Mouse (Mus musculus): Measurements from ENCODE around the gene Enpp1. TPM values are rescaled to one million over a fixed set of nuclear protein-coding genes. Genes with fewer than 3 reads are reported as not detected.
"Not testable (repeated sequence)": the region's sequence is repeated elsewhere in the genome, so short reads cannot be mapped to it uniquely, and the experiment has no call there.

The Enpp1 gene
- polyA plus RNA-seq, 1 experiment from 2014 or later, result 2.5 TPM

- H3K4me3 ChIP-seq (ENCODE audit: low read depth, low read length), result no peak overlapping the region
- H3K9ac ChIP-seq (ENCODE audit: low read length), result no peak overlapping the region
- H3K4me2 ChIP-seq (ENCODE audit: low read depth, severe bottlenecking), result no peak overlapping the region
- DNase-seq (ENCODE audit: low spot score), result no peak
- no peak overlapping the region for H3K27ac ChIP-seq (replicated peaks; ENCODE audit: low read depth, low read length)
- no peak for ATAC-seq (ENCODE audit: insufficient number of reproducible peaks, low FRiP score, low TSS enrichment, low read depth)
- H3K27me3 ChIP-seq (ENCODE audit: control insufficient read depth, insufficient read depth, low read length), result no peaks in the 10 kb centered on the region
- no peaks in the 10 kb centered on the region for H3K9me3 ChIP-seq (ENCODE audit: control insufficient read depth, low read length)
- 86% methylated on average over 9 of the region's 9 CpGs for WGBS
- 0 out of 2 replicates have a peak, but pooled peaks cover 2% of the 10 kb centered on the region for H3K4me1 ChIP-seq (ENCODE audit: control insufficient read depth, insufficient read depth, low read length)
- no peaks in the 10 kb centered on the region for H3K36me3 ChIP-seq (ENCODE audit: control insufficient read depth, insufficient read depth, low read length)
These were observed 83.5 kb downstream of the Enpp1 start for GRCm38 (mm10) chr10:24628466-24628865.

GRCm38 (mm10) chr10:24627262-24627661, 84.7 kb downstream of the Enpp1 start:
- DNase-seq (ENCODE audit: low spot score), result no peak
- H3K27ac ChIP-seq (replicated peaks; ENCODE audit: low read depth, low read length), result no peak overlapping the region
- 60% methylated on average over 12 of the region's 12 CpGs for WGBS
- 0 out of 2 replicates have a peak, but pooled peaks cover 2% of the 10 kb centered on the region for H3K4me1 ChIP-seq (ENCODE audit: control insufficient read depth, insufficient read depth, low read length)
- H3K4me3 ChIP-seq (ENCODE audit: low read depth, low read length), result no peak overlapping the region
- H3K9me3 ChIP-seq (ENCODE audit: control insufficient read depth, low read length), result no peaks in the 10 kb centered on the region
- no peak for ATAC-seq (ENCODE audit: insufficient number of reproducible peaks, low FRiP score, low TSS enrichment, low read depth)
- H3K9ac ChIP-seq (ENCODE audit: low read length), result no peak overlapping the region
- H3K27me3 ChIP-seq (ENCODE audit: control insufficient read depth, insufficient read depth, low read length), result no peaks in the 10 kb centered on the region
- H3K36me3 ChIP-seq (ENCODE audit: control insufficient read depth, insufficient read depth, low read length), result no peaks in the 10 kb centered on the region
- H3K4me2 ChIP-seq (ENCODE audit: low read depth, severe bottlenecking), result no peak overlapping the region

GRCm38 (mm10) chr10:24625060-24625701, 86.8 kb downstream of the Enpp1 start:
- peak overlapping the region; percentile 20; the same call in 1 of the 2 replicates for H3K4me2 ChIP-seq (ENCODE audit: low read depth, severe bottlenecking)
- no peak overlapping the region for H3K9ac ChIP-seq (ENCODE audit: low read length)
- ATAC-seq (ENCODE audit: insufficient number of reproducible peaks, low FRiP score, low TSS enrichment, low read depth) (no peak), DNase-seq (ENCODE audit: low spot score) (peak; percentile 97)
- no peaks in the 10 kb centered on the region for H3K36me3 ChIP-seq (ENCODE audit: control insufficient read depth, insufficient read depth, low read length)
- H3K27ac ChIP-seq (replicated peaks; ENCODE audit: low read depth, low read length), result no peak overlapping the region
- no peaks in the 10 kb centered on the region for H3K9me3 ChIP-seq (ENCODE audit: control insufficient read depth, low read length)
- WGBS, result 42% methylated on average over 24 of the region's 24 CpGs
- H3K4me3 ChIP-seq (ENCODE audit: low read depth, low read length), result no peak overlapping the region
- H3K4me1 ChIP-seq (ENCODE audit: control insufficient read depth, insufficient read depth, low read length), result 0 out of 2 replicates have a peak, but pooled peaks cover 2% of the 10 kb centered on the region
- no peaks in the 10 kb centered on the region for H3K27me3 ChIP-seq (ENCODE audit: control insufficient read depth, insufficient read depth, low read length)

- Histone ChIP-seq H3K9ac (ENCODE audit: low read length) (no peak overlapping the region), H3K9me3 (ENCODE audit: control insufficient read depth, low read length) (no peaks in the 10 kb centered on the region), H3K4me3 (ENCODE audit: low read depth, low read length) (no peak overlapping the region), H3K27ac (replicated peaks; ENCODE audit: low read depth, low read length) (no peak overlapping the region), H3K4me1 (ENCODE audit: control insufficient read depth, insufficient read depth, low read length) (0 out of 2 replicates have a peak, but pooled peaks cover 2% of the 10 kb centered on the region), H3K4me2 (ENCODE audit: low read depth, severe bottlenecking) (no peak overlapping the region), H3K36me3 (ENCODE audit: control insufficient read depth, insufficient read depth, low read length) (no peaks in the 10 kb centered on the region), H3K27me3 (ENCODE audit: control insufficient read depth, insufficient read depth, low read length) (no peaks in the 10 kb centered on the region)
- ATAC-seq (ENCODE audit: insufficient number of reproducible peaks, low FRiP score, low TSS enrichment, low read depth) (no peak), DNase-seq (ENCODE audit: low spot score) (peak; percentile 83)
- WGBS, result 29% methylated on average over 7 of the region's 7 CpGs
These were observed 89.4 kb downstream of the Enpp1 start for GRCm38 (mm10) chr10:24622586-24622985.

- ATAC-seq (ENCODE audit: insufficient number of reproducible peaks, low FRiP score, low TSS enrichment, low read depth) (no peak), DNase-seq (ENCODE audit: low spot score) (peak; percentile 83)
- H3K27ac ChIP-seq (replicated peaks; ENCODE audit: low read depth, low read length), result no peak overlapping the region
- no peaks in the 10 kb centered on the region for H3K36me3 ChIP-seq (ENCODE audit: control insufficient read depth, insufficient read depth, low read length)
- no peaks in the 10 kb centered on the region for H3K27me3 ChIP-seq (ENCODE audit: control insufficient read depth, insufficient read depth, low read length)
- WGBS, result 44% methylated on average over 9 of the region's 9 CpGs
- no peaks in the 10 kb centered on the region for H3K9me3 ChIP-seq (ENCODE audit: control insufficient read depth, low read length)
- H3K4me3 ChIP-seq (ENCODE audit: low read depth, low read length), result no peak overlapping the region
- no peak overlapping the region for H3K4me2 ChIP-seq (ENCODE audit: low read depth, severe bottlenecking)
- no peak overlapping the region for H3K9ac ChIP-seq (ENCODE audit: low read length)
- no peaks in the 10 kb centered on the region for H3K4me1 ChIP-seq (ENCODE audit: control insufficient read depth, insufficient read depth, low read length)
These were observed 90.4 kb downstream of the Enpp1 start for GRCm38 (mm10) chr10:24621572-24621971.

- WGBS, result 94% methylated on average over 1 of the region's 1 CpGs
- not testable (repeated sequence) for ATAC-seq (ENCODE audit: insufficient number of reproducible peaks, low FRiP score, low TSS enrichment, low read depth); DNase-seq (ENCODE audit: low spot score)
These were observed 95.4 kb downstream of the Enpp1 start for GRCm38 (mm10) chr10:24616572-24616971.

GRCm38 (mm10) chr10:24615799-24616198, 96.2 kb downstream of the Enpp1 start:
- 89% methylated on average over 6 of the region's 6 CpGs for WGBS

More at GRCm38 (mm10) chr10:24616572-24616971, 95.4 kb downstream of the Enpp1 start:
- not testable (repeated sequence) for H3K9me3 ChIP-seq (ENCODE audit: control insufficient read depth, low read length); H3K9ac ChIP-seq (ENCODE audit: low read length); H3K4me1 ChIP-seq (ENCODE audit: control insufficient read depth, insufficient read depth, low read length); H3K27me3 ChIP-seq (ENCODE audit: control insufficient read depth, insufficient read depth, low read length); H3K4me2 ChIP-seq (ENCODE audit: low read depth, severe bottlenecking); H3K27ac ChIP-seq (replicated peaks; ENCODE audit: low read depth, low read length); H3K36me3 ChIP-seq (ENCODE audit: control insufficient read depth, insufficient read depth, low read length); H3K4me3 ChIP-seq (ENCODE audit: low read depth, low read length)

GRCm38 (mm10) chr10:24614726-24615125, 97.2 kb downstream of the Enpp1 start:
- Histone ChIP-seq H3K9ac (ENCODE audit: low read length) (no peak overlapping the region), H3K27me3 (ENCODE audit: control insufficient read depth, insufficient read depth, low read length) (no peaks in the 10 kb centered on the region), H3K4me3 (ENCODE audit: low read depth, low read length) (no peak overlapping the region), H3K4me2 (ENCODE audit: low read depth, severe bottlenecking) (no peak overlapping the region), H3K36me3 (ENCODE audit: control insufficient read depth, insufficient read depth, low read length) (no peaks in the 10 kb centered on the region), H3K4me1 (ENCODE audit: control insufficient read depth, insufficient read depth, low read length) (no peaks in the 10 kb centered on the region), H3K9me3 (ENCODE audit: control insufficient read depth, low read length) (no peaks in the 10 kb centered on the region), H3K27ac (replicated peaks; ENCODE audit: low read depth, low read length) (no peak overlapping the region)
- no peak for DNase-seq (ENCODE audit: low spot score)
- WGBS, result 90% methylated on average over 4 of the region's 4 CpGs
- no peak for ATAC-seq (ENCODE audit: insufficient number of reproducible peaks, low FRiP score, low TSS enrichment, low read depth)

More at GRCm38 (mm10) chr10:24615799-24616198, 96.2 kb downstream of the Enpp1 start:
- DNase-seq (ENCODE audit: low spot score) (no peak), ATAC-seq (ENCODE audit: insufficient number of reproducible peaks, low FRiP score, low TSS enrichment, low read depth) (no peak)
- no peak overlapping the region for H3K27ac ChIP-seq (replicated peaks; ENCODE audit: low read depth, low read length)
- no peaks in the 10 kb centered on the region for H3K4me1 ChIP-seq (ENCODE audit: control insufficient read depth, insufficient read depth, low read length)
- H3K27me3 ChIP-seq (ENCODE audit: control insufficient read depth, insufficient read depth, low read length), result no peaks in the 10 kb centered on the region
- no peaks in the 10 kb centered on the region for H3K36me3 ChIP-seq (ENCODE audit: control insufficient read depth, insufficient read depth, low read length)
- no peak overlapping the region for H3K4me2 ChIP-seq (ENCODE audit: low read depth, severe bottlenecking)
- no peak overlapping the region for H3K4me3 ChIP-seq (ENCODE audit: low read depth, low read length)
- H3K9ac ChIP-seq (ENCODE audit: low read length), result no peak overlapping the region
- no peaks in the 10 kb centered on the region for H3K9me3 ChIP-seq (ENCODE audit: control insufficient read depth, low read length)

- WGBS, result 90% methylated on average over 9 of the region's 9 CpGs
- ATAC-seq (ENCODE audit: insufficient number of reproducible peaks, low FRiP score, low TSS enrichment, low read depth) (no peak), DNase-seq (ENCODE audit: low spot score) (no peak)
- no peaks in the 10 kb centered on the region for H3K27me3 ChIP-seq (ENCODE audit: control insufficient read depth, insufficient read depth, low read length)
- no peak overlapping the region for H3K27ac ChIP-seq (replicated peaks; ENCODE audit: low read depth, low read length)
- H3K9ac ChIP-seq (ENCODE audit: low read length), result no peak overlapping the region
- no peak overlapping the region for H3K4me3 ChIP-seq (ENCODE audit: low read depth, low read length)
- H3K4me2 ChIP-seq (ENCODE audit: low read depth, severe bottlenecking), result no peak overlapping the region
- H3K4me1 ChIP-seq (ENCODE audit: control insufficient read depth, insufficient read depth, low read length), result no peaks in the 10 kb centered on the region
- no peaks in the 10 kb centered on the region for H3K9me3 ChIP-seq (ENCODE audit: control insufficient read depth, low read length)
- no peaks in the 10 kb centered on the region for H3K36me3 ChIP-seq (ENCODE audit: control insufficient read depth, insufficient read depth, low read length)
These were observed 102.2 kb downstream of the Enpp1 start for GRCm38 (mm10) chr10:24609766-24610165.
